Mouse (Mus musculus) central nervous system, embryonic 18 days (tissue): ENCODE measurements around the gene Gtf2h2. TPM values are rescaled to one million over a fixed set of nuclear protein-coding genes. Genes with fewer than 3 reads are reported as not detected.

Source experiments
- polyA plus RNA-seq: library from polyadenylated mRNA; depleted of rRNA; stranded (reverse); fragments of >200 nt; gene quantifications from 2 replicates; pipeline ENCODE4 v1.2.3, GENCODE M21; 2012; rRNA removed

Gene Gtf2h2
- 75.2 and 75.9 TPM in 2 replicates for polyA plus RNA-seq

DNA sequence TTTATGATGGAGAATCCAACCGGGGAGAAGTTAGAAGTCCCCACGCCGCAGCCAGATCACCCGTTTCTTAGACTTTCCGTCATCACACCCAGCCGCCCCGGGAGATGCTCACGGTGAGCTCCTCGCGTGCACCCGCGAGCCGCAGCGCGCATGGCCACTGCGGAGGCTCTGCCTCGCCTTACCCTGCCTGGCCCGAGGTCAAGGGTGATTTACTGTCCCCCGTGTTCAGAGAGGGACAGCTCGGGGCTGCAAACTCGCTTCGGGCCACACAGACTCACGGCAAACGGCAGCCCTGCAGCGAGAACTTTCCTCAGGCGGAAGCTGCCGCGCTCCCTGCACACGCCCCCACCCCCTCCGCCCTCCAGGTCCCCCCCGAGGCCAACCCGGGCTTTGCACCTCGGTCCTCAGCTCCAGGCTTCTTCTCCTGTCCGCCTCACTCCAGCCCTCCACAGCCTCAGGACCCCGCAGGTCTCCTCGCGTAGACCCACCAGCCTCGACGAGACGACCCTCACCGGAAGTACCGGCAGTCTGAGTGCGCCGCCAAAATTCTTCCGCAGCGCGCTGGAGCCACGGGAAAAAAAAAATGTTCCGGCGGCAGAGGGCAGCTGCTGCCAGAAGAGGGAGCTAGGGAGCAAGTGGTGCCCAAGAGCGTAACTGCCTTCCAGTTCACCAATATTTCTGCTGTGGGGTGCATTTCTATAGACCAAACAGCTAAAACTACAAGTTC is at the start of gene Gtf2h2:
Gtf2h2 (minus strand) TSS at position 519 of the 727 bp plus-strand sequence.

GRCm38 (mm10) chr13:100452415-100453127 is 39.8 kb downstream of the Gtf2h2 start, which contains the start of gene Naip1:
Gene Naip1, minus strand, starts transcription at chr13:100452869.

Other genes with a start within 250 kb of the Gtf2h2 start
- 0.36 and 0.41 TPM in 2 replicates for gene Naip5, start 246.3 kb downstream of the Gtf2h2 start, polyA plus RNA-seq
- 0.17 TPM in 2 replicates for gene Naip6, start 174.9 kb downstream of the Gtf2h2 start, polyA plus RNA-seq
- gene Naip1, start 39.7 kb downstream of the Gtf2h2 start, polyA plus RNA-seq, result 0.09 and 0.11 TPM in 2 replicates
- gene Ocln, start 60.1 kb upstream of the Gtf2h2 start, polyA plus RNA-seq, result 5.2 and 6.2 TPM in 2 replicates
- gene Marveld2, start 124.4 kb upstream of the Gtf2h2 start, polyA plus RNA-seq, result 1.7 and 2.6 TPM in 2 replicates
- 260 and 268 TPM in 2 replicates for gene Ak6, start 158.4 kb upstream of the Gtf2h2 start, polyA plus RNA-seq
- gene Rad17, start 158.5 kb upstream of the Gtf2h2 start, polyA plus RNA-seq, result 15.1 and 15.9 TPM in 2 replicates
- 26.5 and 27.3 TPM in 2 replicates for gene Taf9, start 159.0 kb upstream of the Gtf2h2 start, polyA plus RNA-seq
- gene Ccdc125, start 177.1 kb upstream of the Gtf2h2 start, polyA plus RNA-seq, result 0.75 and 0.84 TPM in 2 replicates
- 24.3 and 27.6 TPM in 2 replicates for gene Cdk7, start 238.4 kb upstream of the Gtf2h2 start, polyA plus RNA-seq